Mouse (Mus musculus) forebrain, postnatal 0 days (tissue): ENCODE data around the gene Chst5. TPM values are rescaled to one million over a fixed set of nuclear protein-coding genes. Genes with fewer than 3 reads are reported as not detected.

Experiments used
- ATAC-seq: fragments of 200-750 bp; cut with Nextera tagmentation; 2 replicates; pipeline ENCODE4 v1.8.0; 2017; ENCODE audit warnings: mild to moderate bottlenecking, moderate library complexity
- DNase-seq: peaks from one replicate; pipeline ENCODE4 v3.0.0-alpha.2; 2015
- H3K27ac ChIP-seq: fragments of 300-500 bp; sonication (generic); 2 replicates; pipeline ENCODE4 v1.5.1; 2014; ENCODE audit warnings: low read depth, mild to moderate bottlenecking, antibody characterized with exemption, low read length, moderate library complexity, mixed read lengths
- H3K27me3 ChIP-seq: fragments of 300-500 bp; sonication (generic); 2 replicates; pipeline ENCODE4 v1.6.1; 2014; ENCODE audit warnings: mild to moderate bottlenecking, low read length, mixed read lengths; ENCODE audit not compliant: insufficient read depth
- H3K36me3 ChIP-seq: fragments of 300-500 bp; sonication (generic); 2 replicates; pipeline ENCODE4 v1.6.1; 2014; ENCODE audit warnings: mild to moderate bottlenecking, moderate library complexity; ENCODE audit not compliant: insufficient read depth
- H3K4me1 ChIP-seq: fragments of 300-500 bp; sonication (generic); 2 replicates; pipeline ENCODE4 v1.6.1; 2014; ENCODE audit warnings: antibody characterized with exemption; ENCODE audit not compliant: insufficient read depth
- H3K4me2 ChIP-seq: fragments of 300-500 bp; sonication (generic); 2 replicates; pipeline ENCODE4 v1.6.1; 2014; ENCODE audit warnings: low read depth, mild to moderate bottlenecking, moderate library complexity
- H3K4me3 ChIP-seq: fragments of 300-500 bp; sonication (generic); 2 replicates; pipeline ENCODE4 v1.5.1; 2014; ENCODE audit warnings: low read depth, low read length, mixed read lengths
- H3K9ac ChIP-seq: fragments of 300-500 bp; sonication (generic); 2 replicates; pipeline ENCODE4 v1.6.1; 2014; ENCODE audit warnings: mild to moderate bottlenecking
- H3K9me3 ChIP-seq: fragments of 300-500 bp; sonication (generic); 2 replicates; pipeline ENCODE4 v1.6.1; 2016; ENCODE audit warnings: low read length
- CTCF ChIP-seq: sonication (generic); IDR thresholded peaks from 2 replicates; pipeline ENCODE4 v1.5.1; 2016; ENCODE audit warnings: antibody characterized with exemption, control low read depth, low read depth
- WGBS: fragments of 180-500 bp; shearing (Covaris S2); extraction: QIAGEN DNeasy Blood & Tissue Kit; methylation state at CpG from one replicate; pipeline ENCODE4 v1.1.7; 2014; 5-methylcytosine and 5-hydroxymethylcytosine counted together
- polyA plus RNA-seq: library from polyadenylated mRNA; unstranded; fragments of >200 nt; fragmentation: Nextera tagmentation; extraction: Ambion mirVana; gene quantifications from 2 replicates; pipeline ENCODE4 v1.2.1, GENCODE M21; 2015
- total RNA-seq: library from RNA; depleted of rRNA; stranded (reverse); fragments of >200 nt; gene quantifications from 2 replicates; pipeline ENCODE4 v1.2.3, GENCODE M21; 2014

Chst5 gene
- total and polyA plus RNA-seq, 2 experiments from 2014 or later = 2.6 to 3.7 TPM

DNA sequence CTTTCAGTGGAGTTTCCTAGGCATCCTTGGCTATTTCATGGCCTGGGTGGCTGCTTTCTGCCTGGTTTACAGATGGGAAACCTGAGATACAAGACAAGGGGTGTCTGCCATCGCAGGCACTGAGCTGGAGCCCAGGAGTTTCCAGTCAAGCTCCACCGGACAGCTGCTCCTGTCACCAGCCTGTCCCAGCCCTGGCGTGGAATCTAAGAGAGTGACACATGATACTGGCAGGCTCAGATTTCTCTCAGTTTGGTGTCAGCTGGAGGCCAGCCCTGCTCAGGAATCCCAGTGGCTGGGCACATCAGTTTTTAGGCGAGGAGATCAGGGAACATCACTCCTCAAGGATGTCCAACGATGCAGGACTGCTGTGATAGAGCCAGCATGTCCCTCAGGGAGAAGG lies 8.2 kb downstream of the Chst5 start:
- Histone ChIP-seq H3K4me2 (no peak overlapping the region), H3K9ac (no peak overlapping the region), H3K4me1 (no peaks in the 10 kb centered on the region), H3K27me3 (no peaks in the 10 kb centered on the region), H3K4me3 (no peak overlapping the region), H3K27ac (no peak overlapping the region), H3K36me3 (no peaks in the 10 kb centered on the region), H3K9me3 (no peaks in the 10 kb centered on the region)
- DNase-seq = no peak
- 46% methylated on average over 5 of the region's 5 CpGs for WGBS
- no peak for ATAC-seq
- TF ChIP-seq CTCF = no peak

DNA sequence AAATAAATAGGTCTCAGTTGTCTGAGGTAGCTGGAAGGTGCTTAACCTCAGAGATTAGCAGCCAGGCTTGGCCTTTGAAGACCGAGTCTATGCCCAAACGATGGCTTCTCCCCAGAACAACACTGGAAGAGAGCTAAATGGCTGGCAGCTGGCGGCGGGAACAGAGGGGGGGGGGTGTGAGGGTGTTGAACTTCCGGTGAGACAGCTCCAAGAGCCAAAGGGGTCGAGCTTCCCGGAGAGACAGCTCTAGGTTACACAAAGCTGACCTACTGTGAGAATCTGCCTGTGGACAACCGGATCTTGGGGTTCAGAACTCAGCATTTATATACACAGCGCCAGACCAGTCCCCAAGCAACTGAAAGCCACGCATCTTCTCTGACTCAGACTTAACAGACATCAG lies 11.7 kb downstream of the Chst5 start:
- Histone ChIP-seq H3K4me2 (no peak overlapping the region), H3K9ac (no peak overlapping the region), H3K9me3 (no peaks in the 10 kb centered on the region), H3K4me3 (no peak overlapping the region), H3K27me3 (no peaks in the 10 kb centered on the region), H3K36me3 (no peaks in the 10 kb centered on the region), H3K4me1 (no peaks in the 10 kb centered on the region), H3K27ac (no peak overlapping the region)
- no peak for TF ChIP-seq CTCF
- DNase-seq (no peak), ATAC-seq (no peak)
- 39% methylated on average over 10 of the region's 10 CpGs for WGBS

DNA sequence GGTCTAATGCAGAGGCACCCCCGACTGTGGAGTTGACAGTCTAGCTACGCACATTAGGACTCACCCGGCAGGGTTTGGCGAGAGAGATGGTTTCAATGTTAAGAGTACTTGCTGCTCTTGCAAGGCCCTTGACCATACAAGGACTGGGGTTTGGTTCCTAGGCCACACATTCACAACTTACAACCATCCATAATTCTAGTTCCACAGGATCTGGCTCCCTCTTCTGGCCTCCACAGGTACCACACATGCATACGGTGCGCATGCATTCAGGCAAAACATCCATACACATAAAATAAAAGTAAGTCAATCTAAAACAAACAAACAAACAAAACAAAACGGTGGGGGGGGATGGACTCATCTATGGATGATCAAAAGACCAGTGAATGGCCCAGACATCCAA lies 15.3 kb downstream of the Chst5 start:
- no peak overlapping the region for H3K9ac ChIP-seq
- DNase-seq = no peak
- no peak overlapping the region for H3K4me3 ChIP-seq
- no peak overlapping the region for H3K27ac ChIP-seq
- H3K9me3 ChIP-seq = no peaks in the 10 kb centered on the region
- no peak overlapping the region for H3K4me2 ChIP-seq
- no peaks in the 10 kb centered on the region for H3K36me3 ChIP-seq
- peak; percentile 36 for TF ChIP-seq CTCF
- peaks cover 13% of the 10 kb centered on the region for H3K27me3 ChIP-seq
- no peak for ATAC-seq
- WGBS = 88% methylated on average over 7 of the region's 7 CpGs
- no peaks in the 10 kb centered on the region for H3K4me1 ChIP-seq

DNA sequence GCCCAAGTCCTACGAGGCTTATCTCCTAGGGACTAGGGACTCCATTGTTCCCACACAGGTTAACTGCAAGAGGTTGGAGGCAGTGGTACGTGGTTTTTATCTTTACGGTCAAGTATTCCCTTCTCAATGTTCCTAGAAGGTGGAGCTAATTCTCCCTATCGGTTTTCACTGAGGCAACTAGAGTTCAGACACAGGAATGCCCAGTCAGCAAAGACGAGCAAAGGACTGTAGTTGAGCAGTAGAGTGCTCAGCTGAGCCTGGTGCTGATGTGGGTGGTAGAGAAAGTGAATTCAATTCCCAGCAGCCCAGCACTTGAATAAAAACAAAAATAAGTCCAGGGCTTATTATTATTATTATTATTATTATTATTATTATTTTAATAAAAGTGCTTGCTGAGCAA lies 17.6 kb downstream of the Chst5 start:
- Histone ChIP-seq H3K9ac (no peak overlapping the region), H3K4me1 (no peaks in the 10 kb centered on the region), H3K27me3 (peaks cover 13% of the 10 kb centered on the region), H3K4me3 (no peak overlapping the region), H3K4me2 (no peak overlapping the region), H3K9me3 (no peaks in the 10 kb centered on the region), H3K36me3 (no peaks in the 10 kb centered on the region), H3K27ac (no peak overlapping the region)
- DNase-seq (no peak), ATAC-seq (no peak)
- TF ChIP-seq CTCF = no peak
- whole genome bisulfite sequencing = 66% methylated on average over 5 of the region's 5 CpGs

DNA sequence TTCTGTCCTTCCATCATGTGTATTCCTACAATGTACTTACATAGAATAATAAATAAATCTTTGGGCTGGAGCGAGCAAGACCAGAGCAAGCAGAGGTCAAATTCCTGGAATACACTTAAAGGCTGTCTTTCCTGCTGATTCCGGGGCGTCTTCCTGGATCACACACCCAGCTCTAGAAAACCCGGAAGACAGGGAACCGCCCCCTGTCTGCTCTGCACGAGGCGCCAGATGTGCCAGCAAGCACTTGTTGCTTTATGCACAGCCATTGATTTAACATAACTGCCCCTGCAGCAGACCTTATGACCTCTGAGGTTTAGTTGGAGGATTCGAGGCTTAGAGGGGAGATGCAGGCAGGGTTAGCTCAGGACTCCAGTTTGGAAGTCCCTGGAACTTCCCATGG lies 18.3 kb downstream of the Chst5 start:
- H3K36me3 ChIP-seq = no peaks in the 10 kb centered on the region
- peaks cover 13% of the 10 kb centered on the region for H3K27me3 ChIP-seq
- H3K9me3 ChIP-seq = no peaks in the 10 kb centered on the region
- no peak overlapping the region for H3K9ac ChIP-seq
- ATAC-seq = no peak
- H3K4me3 ChIP-seq = no peak overlapping the region
- no peak for DNase-seq
- H3K27ac ChIP-seq = no peak overlapping the region
- H3K4me2 ChIP-seq = no peak overlapping the region
- no peak for TF ChIP-seq CTCF
- H3K4me1 ChIP-seq = no peaks in the 10 kb centered on the region
- 62% methylated on average over 8 of the region's 8 CpGs for WGBS

DNA sequence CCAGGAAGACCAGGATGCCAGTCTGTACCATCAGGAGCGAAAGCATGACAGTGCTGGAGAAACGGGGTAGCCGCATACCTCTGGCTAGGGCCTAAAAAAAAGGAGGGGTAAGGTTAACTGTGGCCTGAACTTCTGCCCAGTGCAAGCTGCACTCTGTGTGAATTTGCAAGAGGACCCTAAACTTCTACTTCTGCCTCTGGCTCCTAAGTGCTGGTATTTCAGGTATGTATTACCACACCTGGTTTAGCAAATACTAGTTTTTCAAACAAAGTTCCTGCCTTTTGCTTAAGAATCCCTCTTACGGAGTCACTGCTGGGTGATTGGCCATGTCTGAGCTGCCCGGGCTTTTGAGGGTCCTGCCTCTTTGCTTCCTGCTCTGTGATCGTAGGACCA lies 19.3 kb downstream of the Chst5 start:
- DNase-seq (no peak), ATAC-seq (no peak)
- no peaks in the 10 kb centered on the region for H3K4me1 ChIP-seq
- no peaks in the 10 kb centered on the region for H3K9me3 ChIP-seq
- no peak overlapping the region for H3K4me3 ChIP-seq
- no peaks in the 10 kb centered on the region for H3K36me3 ChIP-seq
- no peak overlapping the region; the same call in 1 of the 2 replicates for H3K4me2 ChIP-seq
- peaks cover 13% of the 10 kb centered on the region for H3K27me3 ChIP-seq
- no peak overlapping the region for H3K27ac ChIP-seq
- H3K9ac ChIP-seq = no peak overlapping the region
- TF ChIP-seq CTCF = no peak
- WGBS = 62% methylated on average over 6 of the region's 6 CpGs

DNA sequence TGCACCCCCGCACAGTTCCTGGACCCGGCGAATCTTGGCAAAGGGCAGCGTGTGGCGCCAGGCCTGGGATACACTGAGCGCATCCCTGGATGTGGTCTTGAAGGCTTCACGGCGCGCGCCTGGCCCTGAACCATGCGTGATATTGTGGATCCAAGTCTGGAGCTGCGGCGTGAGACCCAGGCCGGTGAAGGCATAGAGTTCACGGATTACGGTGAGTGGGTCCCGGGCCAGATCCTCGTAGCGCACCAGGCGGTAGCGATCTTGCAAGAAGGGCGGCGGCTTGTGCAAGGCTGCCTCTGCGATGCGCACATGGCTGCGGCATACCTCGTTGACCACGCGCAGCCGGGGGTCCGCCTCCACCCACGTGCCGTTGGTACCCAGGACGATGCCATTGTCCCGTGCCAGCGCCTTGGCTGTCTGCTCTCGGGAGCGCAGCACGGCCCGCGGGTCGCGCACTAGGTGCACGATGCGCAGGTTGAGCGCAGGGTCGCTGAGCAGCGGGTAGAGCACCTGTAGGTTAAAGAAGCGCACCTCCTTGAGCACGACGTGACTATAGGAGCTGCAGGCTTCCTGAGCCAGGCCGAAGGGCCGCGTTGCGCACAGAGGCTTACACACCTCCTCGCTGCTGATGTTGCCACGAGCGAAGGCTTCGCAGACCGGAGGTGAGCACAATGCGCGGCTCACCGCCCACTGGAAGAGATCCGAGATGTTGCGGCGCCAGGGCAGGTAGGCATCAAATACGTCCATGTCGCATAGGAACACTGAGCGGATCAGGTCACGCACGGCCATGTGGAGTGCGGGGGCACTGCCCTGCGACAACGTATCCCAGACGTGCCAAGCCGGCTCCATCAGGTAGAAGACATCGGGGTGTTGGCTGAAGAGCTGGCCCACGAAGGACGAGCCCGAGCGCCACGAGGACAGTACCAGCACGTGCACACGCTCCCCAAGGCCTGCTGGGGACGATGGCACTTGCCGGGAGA lies 20.0 kb downstream of the Chst5 start:
- H3K27ac ChIP-seq = no peak overlapping the region
- no peaks in the 10 kb centered on the region for H3K36me3 ChIP-seq
- H3K9ac ChIP-seq = peak overlapping the region; percentile 37
- 11% methylated on average over 85 of the region's 86 CpGs for WGBS
- H3K4me3 ChIP-seq = peak overlapping the region; percentile 39
- no peaks in the 10 kb centered on the region for H3K4me1 ChIP-seq
- DNase-seq = peak; percentile 51
- peak; percentile 51 for ATAC-seq
- peaks cover 13% of the 10 kb centered on the region for H3K27me3 ChIP-seq
- no peak for TF ChIP-seq CTCF
- peak overlapping the region; percentile 67 for H3K4me2 ChIP-seq
- H3K9me3 ChIP-seq = no peaks in the 10 kb centered on the region
